Mouse (Mus musculus) testis, postnatal 10 days (tissue): ENCODE results near the gene Arfgef2.

ENCODE experiments used
- DNase-seq: peaks from one replicate; pipeline ENCODE4 v3.0.0; 2021; ENCODE audit warnings: low spot score

Arfgef2 gene

GRCm38 (mm10) chr2:166805250-166806172, at the start of gene Arfgef2:
Arfgef2 (plus strand) TSS chr2:166805588.
- DNase-seq, result peak; percentile 96

GRCm38 (mm10) chr2:166757969-166758368, 47.4 kb upstream of the Arfgef2 start:
- DNase-seq, result no peak

GRCm38 (mm10) chr2:166764051-166764450, 41.3 kb upstream of the Arfgef2 start:
- no peak for DNase-seq

DNA sequence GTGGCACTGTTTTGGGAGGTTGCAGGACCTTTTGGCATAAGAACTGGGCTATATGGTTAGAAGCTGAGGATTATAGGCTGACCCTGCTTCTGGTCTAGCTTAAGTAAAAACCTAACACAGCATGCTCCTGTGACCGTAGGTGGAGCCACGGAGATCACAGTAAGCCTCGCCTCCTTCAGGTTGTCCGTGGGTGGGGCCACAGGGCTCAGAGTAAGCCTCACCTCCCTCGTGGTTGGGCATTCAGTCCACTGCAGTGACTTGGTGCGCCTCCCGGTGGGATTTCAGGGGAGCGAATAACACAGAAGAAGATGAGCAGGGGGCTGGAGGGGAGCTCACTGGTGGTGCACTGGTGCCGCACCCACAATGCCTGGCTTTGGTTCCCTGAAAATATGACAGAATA, 37.8 kb upstream of the Arfgef2 start:
- no peak for DNase-seq

- DNase-seq, result no peak
These were observed 34.0 kb upstream of the Arfgef2 start for GRCm38 (mm10) chr2:166771396-166771795.

GRCm38 (mm10) chr2:166773587-166773986, 31.8 kb upstream of the Arfgef2 start:
- no peak for DNase-seq

DNA sequence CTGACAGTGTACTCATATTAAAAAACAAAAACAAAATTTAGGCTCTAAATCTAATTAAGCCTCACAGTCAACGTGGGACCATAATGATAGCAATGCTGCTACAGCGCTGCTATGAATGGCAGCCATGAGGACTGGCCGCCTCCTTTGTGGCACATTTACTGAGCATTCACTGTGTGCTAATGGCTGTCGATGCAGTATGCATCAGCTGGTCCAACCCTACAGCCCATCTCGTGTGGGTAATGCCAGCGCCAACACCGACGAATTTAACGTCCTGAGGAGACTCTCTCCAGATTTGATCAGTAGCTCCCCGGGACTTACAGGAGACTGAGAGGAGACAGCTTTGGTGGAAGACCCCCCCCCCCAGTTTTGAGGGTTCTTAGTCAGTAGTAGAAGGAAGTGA, 31.1 kb upstream of the Arfgef2 start:
- DNase-seq, result no peak

GRCm38 (mm10) chr2:166775357-166775893, 30.0 kb upstream of the Arfgef2 start:
- DNase-seq, result no peak

GRCm38 (mm10) chr2:166776272-166776671, 29.1 kb upstream of the Arfgef2 start:
- DNase-seq, result no peak

GRCm38 (mm10) chr2:166779956-166780355, 25.4 kb upstream of the Arfgef2 start:
- DNase-seq, result no peak

- DNase-seq, result peak; percentile 87
These were observed 24.3 kb upstream of the Arfgef2 start for GRCm38 (mm10) chr2:166780980-166781578.

DNA sequence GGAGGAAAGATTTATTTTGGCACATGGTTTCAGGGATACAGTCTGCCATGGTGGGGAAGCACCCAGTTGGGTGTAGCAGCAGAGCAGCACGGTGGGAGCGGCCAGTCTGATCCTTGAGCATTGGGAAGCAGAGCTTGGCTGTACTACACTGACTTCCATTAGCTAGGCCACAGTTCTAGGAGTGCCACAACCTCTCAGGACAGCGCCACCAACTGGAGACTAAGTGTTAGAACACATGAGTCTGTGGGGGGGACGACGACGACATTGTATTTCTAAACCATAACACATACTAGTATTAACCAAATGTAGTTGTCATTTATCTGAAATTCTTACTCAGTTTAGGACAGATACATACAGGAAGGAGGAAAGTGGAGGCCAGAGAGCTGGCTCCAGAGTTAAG, 21.0 kb upstream of the Arfgef2 start:
- no peak for DNase-seq

GRCm38 (mm10) chr2:166786353-166787004, 18.9 kb upstream of the Arfgef2 start:
- DNase-seq, result peak; percentile 91

GRCm38 (mm10) chr2:166791738-166792137, 13.7 kb upstream of the Arfgef2 start:
- DNase-seq, result no peak

DNA sequence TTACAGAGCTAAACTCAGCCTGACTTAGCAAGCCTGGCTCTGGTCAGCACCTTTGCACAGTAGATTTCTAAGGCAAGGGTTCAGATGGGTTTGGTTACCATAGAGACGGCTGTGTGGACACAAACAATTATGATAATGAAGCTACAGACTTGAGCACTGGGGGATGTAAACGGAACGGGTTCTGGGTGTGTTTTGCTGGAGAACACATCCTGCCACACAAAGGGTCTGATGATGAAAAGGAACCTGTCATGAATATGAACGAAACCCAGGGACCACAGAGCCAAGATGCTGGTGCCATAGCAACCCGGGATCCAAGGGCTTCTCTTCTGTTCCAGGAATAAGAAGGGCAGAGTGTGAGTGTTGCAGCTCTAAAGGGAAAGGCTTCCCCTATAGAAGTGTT, 13.0 kb upstream of the Arfgef2 start, which contains the start of gene Trp53rkb:
TSS of gene Trp53rkb (plus strand) at position 177 of the 400 bp plus-strand sequence.
- no peak for DNase-seq

DNA sequence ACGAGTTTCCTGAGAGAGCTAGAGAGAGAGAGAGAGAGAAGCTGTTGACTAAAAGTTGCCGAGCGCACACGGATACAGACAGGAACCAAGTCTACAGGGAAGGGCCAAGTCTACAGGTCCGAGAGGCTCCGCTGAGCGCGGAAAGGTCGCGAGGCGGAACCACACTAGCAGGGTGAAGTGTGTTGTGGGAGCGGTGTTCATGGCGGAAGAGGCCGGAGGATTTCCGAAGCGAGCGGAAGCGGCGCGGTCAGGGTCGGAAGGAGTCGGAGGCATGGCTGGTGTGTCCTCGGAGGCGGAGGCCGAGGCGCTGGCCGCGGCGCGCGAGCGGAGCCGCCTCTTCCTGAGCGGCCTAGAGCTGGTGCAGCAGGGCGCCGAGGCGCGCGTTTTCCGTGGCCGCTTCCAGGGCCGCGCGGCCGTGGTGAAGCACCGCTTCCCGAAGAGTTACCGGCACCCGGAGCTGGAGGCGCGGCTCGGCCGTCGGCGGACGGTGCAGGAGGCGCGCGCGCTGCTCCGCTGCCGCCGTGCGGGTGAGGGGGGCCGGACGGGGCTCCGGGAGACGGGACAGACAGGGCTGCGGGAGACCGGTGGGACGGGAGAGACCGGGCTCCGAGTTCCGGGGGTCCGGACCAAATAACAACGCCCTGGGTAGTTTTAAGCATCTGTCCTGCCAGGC, 11.7 kb upstream of the Arfgef2 start:
- peak; percentile 90 for DNase-seq

GRCm38 (mm10) chr2:166799615-166800472, 5.5 kb upstream of the Arfgef2 start:
- no peak for DNase-seq

DNA sequence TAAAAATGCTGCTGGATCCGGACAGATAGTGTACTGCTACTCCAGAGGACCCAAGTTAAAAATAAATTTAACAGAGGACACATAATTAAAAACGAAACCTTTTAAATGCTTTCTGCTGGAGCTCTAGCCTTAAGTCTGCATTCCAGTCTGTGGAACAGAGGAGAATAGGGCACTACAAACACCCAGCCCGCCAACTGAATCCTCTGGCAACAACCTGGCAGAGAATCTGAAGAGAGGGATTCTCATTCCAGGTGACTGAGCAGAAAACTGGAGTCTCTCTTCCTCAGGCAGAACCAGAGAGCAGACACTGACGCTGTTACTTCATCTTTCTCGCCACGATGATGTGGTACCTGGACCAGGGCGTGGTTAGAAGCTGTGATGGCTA, 4.9 kb upstream of the Arfgef2 start:
- no peak for DNase-seq

GRCm38 (mm10) chr2:166801436-166801835, 4.0 kb upstream of the Arfgef2 start:
- DNase-seq, result no peak

GRCm38 (mm10) chr2:166803298-166803697, 2.1 kb upstream of the Arfgef2 start:
- no peak for DNase-seq

DNA sequence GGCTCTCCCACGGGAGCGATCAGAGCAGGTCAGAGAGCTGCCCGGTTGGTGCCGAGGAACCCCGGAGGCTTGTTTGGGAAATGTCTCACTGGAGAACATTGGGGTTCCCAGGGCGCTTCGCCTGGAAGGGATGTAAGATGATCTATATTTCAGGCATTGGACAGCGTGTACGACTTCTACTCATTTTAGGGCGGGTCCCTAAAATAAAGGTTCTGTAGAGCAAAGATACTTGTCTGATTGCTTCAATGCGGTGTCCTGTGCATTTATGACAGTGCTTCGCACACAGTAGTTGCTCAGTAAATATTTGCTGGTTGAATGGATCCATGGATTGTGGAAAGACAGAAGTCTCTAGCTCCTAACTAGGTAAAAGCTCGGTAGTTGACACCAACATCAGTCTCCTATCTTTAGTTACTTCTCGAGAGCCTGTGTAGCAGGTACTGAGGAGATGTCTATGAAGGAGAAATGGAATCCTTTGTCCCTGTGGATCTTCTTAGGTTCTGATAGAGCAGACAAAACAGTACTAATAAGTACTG, 851 bp downstream of the Arfgef2 start:
- DNase-seq, result no peak
